Mouse (Mus musculus): Measurements from ENCODE around the gene Enpp5.

DNA sequence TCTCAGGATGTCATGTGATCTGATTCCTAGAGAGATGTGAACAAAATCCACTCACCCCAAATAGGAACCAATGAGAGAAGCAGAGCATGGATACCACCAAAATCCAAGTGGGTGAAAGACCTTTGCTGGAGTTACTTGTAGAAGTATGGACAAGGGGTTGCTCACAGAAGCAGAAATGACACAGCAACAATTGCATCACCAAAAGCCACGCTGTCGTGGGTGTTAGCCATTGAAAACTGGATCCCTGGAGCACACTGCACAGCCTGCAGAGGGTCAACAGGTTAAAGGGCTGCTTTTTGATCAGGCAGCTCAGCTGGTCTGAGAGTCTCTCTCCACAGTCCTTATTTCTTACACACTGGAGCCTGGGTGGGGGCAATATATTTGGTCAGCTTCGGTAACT lies 3.0 kb upstream of the Enpp5 start:
- TF ChIP-seq POLR2A (IDR thresholded peaks at IDR 0.05; ENCODE audit: low read depth, low read length): no peak
- TF ChIP-seq CTCF (conservative IDR thresholded peaks at IDR 0.05; ENCODE audit: insufficient read depth, insufficient read length, low read depth, low read length): no peak

Measured in kidney, adult 2 months (tissue).